Mouse (Mus musculus): Measurements from ENCODE around the gene Acox1. TPM values are rescaled to one million over a fixed set of nuclear protein-coding genes. Genes with fewer than 3 reads are reported as not detected.
A peak's percentile ranks its signal among the peaks of the same experiment; 100 is the strongest.

Gene Acox1
- total RNA-seq (2022) = 100 to 1,000 TPM; 199 to 220 (median 213) TPM

DNA sequence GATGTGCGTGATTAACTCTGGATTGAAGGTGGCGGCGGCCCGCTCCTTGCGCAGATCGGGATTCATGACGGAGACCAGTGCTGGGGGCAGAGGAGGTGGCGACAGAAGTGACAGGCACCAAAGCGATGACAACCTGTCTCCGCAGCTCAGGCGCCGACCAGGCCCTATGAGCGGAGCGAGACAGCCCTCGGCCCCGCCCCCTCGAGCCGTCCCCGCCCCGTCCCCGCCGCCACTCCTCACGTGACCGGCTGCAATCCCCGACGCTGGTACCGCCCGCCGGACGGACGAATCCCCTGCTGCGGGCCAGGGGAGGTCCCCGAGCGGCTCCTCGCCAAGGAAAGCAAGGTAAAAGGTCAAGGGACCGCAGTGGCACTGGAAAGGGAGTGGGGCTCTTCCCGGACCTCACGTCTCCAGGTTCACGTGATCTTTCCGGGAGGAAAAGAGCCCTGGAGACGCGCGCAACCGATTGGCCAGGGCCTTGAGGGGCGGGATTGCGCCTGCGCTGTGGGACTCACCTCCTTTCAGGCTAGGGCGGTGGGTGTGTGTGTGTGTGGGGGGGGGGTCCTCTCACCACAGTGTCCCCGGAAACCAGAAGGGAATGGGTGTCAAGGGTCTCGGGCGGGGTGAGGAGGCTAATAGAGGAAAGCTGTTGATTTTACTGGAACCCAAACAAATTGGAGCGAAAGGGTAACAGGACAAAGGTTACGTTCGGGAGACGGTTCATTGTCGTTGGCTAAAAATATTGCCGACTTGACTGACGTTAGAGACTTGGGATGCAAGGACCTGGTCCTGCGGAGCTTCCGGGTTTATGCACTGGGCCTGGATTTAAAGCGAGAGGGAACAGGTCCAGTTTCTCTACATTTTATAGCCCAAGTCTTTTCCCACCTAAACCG is at the start of gene Acox1, which contains the start of gene Ten1:
Gene Acox1 (minus strand): TSS at position 407 of the 893 bp plus-strand sequence.
Gene Ten1 (plus strand): TSS at position 217 of the 893 bp plus-strand sequence.
- DNase-seq (ENCODE audit: low spot score) = peak; percentile 99

DNA sequence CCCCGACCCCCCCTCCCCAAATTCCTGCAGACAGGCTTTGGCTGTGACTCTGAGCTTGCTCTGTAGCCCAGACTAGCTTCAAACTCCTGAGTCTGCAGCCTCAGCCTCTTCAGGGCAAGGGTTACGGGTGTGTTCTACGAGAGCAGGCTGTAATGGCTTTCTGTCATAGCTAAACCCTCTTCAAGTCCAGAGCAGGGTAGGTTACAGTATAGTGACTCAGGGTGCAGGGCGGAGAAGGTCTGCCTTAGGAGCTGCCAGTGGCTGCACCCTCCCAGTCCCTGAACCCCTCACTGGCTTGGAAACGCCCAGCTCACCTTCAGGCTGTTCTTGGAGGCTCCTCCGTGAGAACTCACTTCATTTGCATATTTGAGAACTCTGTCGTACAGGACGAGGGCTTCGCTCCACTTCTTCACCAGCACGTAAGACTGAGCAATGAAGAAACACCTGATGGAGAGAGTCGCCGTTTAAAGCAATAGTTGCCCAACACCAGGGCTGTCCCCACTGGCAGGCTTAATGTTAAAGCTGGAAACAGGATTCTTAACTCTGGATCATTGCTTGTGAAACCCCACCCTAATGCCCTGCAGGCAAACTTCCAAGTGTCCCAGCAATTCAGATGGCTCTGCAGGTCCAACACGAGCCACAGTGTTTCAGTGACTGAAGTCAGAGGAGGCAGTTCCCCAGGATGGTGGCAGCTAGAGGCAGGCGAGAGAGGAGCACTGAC is 48.8 kb upstream of the Acox1 start:
- no peak for DNase-seq (ENCODE audit: low spot score)

DNA sequence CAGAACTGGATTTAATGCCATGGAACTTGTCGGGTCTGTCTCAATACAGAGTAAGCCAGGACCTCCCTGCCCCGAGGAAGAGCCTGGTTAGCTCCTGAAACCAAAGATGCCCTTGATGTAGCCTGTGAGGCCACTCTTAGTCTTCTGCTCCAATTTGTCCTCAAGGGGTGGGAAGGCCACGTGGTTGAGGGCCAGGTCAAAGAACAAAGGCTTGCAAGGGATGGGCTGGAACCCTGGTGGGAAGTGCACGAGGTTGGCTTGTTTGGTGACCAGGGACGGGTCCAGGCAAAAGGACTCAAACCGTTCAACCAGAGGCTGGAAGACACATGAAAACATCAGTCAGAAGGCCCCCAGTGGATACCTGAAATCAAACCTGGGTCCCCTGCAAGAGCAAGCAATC is 46.8 kb upstream of the Acox1 start:
- no peak for DNase-seq (ENCODE audit: low spot score)

DNA sequence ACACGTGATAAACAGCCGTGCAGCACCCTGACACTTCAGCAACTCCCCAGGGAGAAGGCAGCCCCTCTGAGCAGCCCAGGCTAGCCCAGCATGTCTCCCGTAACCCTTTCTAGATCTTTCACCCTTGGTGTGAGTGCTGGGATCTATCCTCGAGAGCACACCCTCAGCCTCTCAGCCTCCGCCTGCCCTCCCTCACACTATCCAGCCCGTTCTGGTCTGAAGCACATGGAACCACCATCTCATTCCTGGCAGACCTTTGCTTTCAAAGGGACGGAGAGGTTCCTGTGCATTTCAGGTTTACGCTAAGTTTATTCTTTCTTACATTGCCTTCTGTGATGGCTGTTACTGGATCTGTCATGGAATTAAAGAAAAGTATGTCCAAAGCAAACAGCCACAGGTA is 45.7 kb upstream of the Acox1 start:
- DNase-seq (ENCODE audit: low spot score) = no peak

DNA sequence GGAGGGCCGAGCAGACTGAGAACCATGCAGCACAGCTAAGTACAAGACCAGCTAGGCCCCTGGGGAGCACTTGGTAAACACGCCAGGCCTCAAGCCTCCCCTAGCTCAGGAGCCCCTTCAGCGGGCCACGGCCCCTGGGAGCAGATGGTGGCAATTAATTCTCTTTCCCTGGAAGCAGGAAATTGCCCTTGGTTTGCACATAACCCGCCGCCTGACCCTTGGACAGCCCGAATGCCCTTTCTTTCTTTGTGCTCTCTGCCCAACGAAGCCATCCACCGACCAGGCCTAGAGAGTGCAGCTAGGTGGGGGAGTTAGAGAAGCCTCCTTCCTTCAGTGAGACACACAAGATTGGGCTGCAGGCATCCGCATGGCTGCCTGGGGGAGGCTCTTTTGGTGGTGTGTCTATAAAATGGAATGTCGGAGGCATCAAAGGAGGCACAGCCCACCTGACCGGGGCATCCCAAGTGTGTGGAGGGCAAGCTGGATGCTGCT is 42.9 kb upstream of the Acox1 start:
- no peak for DNase-seq (ENCODE audit: low spot score)

DNA sequence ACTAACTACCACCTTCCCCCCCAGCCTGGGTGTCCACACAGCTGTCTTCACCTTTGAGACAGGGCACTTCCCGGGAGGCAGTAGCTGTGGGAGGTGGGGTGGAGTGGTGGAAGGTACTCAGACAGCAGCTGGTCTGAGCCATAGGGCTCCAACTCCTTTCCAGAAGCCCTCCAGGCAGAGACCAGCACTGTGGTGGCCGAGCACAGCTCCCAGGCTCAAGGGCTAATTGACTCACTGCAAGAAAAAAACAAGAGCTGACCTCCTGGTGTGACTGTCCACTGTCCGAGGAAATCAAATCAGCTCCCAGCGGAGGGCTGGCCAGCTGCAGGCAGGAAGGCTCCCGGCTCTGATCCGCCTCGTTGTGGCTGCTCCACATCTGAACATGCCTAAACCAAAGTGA is 41.0 kb upstream of the Acox1 start:
- DNase-seq (ENCODE audit: low spot score) = no peak

DNA sequence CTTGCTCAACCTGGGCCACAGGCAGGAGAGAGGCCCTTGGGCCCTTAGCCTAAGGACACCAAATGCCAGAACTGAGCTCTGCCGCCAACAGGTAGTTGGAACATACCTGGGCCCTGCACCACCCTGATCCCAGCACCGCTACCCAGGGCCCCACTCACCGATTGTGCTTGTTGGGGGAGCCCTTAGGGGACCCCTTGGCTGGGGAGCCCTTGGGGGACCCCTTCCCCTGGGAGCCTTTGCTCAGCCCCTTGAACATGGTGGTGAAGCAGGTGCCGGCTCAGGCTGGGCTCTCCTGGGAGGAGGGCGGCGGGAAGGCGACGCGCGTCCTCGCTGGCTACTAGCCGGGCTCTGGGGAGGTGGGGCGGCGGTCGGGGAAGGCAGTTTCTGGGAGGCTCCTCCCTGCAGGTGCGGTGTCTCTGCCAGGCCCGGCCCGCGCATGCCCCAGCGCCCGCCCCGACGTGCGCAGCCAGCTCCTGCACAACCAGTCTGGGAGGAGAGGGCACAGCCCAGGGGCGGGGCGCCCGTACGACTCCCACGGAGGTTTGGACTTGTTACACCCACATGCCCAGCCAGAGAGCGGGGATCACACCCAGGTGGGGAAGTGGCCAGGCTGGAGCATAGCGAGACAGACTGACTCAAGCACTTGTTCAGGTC is 39.0 kb upstream of the Acox1 start, which contains the start of gene Evpl:
Gene Evpl (minus strand): TSS at position 336 of the 654 bp plus-strand sequence.
- no peak for DNase-seq (ENCODE audit: low spot score)

DNA sequence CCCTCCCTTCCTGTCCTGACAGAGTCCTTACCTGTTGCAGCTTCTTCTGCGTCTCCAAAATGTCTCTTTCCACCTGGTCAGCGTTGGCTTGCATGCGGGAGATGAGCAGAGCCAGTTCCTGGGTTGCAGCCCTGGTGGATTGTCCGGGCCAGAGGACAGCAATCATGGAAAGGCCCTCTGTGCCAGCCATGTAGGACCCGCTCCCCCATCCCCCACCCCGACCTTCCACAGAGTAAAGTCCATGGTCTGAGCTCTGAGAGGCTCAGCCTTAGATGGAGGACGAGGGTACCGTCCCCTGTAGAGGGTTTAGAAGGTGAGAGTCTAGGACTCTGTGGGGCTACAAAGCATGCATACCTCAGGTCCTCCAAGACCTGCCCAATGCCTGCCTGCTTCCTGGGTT is 36.1 kb upstream of the Acox1 start:
- DNase-seq (ENCODE audit: low spot score) = no peak

DNA sequence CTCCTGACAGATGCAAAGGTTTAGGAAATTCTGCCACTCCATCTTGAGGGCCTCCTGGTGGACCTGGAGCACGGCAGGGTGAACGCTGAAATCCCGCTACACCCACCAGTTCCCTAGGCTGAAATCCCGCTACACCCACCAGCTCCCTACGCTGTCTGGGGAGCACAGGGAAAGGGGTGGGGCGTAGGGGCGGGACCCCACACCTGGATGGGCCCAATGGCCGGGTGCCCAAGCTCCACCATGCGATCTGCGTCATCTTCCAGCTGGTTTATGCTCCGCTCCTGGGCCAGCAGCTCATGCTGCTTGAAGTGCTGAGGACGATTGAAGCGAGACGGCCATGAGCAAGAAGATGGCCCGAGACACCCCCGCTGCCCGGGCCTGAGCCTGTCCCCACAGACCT is 33.6 kb upstream of the Acox1 start:
- no peak for DNase-seq (ENCODE audit: low spot score)

DNA sequence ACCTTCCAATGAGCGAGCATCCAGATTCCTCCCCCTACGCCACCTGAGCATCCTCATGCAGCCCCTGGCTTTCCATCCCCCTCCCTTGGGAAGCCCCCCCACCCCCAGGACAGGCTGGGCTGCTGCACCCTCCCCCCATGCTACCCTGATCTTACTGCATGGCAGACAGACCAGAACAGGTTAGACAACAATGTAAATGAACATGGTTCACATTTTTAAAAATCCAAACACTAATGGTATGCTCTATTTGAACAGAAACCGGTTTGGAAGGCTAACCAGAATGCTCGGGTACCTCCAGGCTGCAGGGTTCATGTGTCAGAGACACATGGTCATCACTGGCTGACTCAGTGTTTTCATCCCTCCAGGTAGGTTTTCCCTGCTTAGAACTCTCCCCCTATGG is 29.9 kb upstream of the Acox1 start:
- DNase-seq (ENCODE audit: low spot score) = no peak

DNA sequence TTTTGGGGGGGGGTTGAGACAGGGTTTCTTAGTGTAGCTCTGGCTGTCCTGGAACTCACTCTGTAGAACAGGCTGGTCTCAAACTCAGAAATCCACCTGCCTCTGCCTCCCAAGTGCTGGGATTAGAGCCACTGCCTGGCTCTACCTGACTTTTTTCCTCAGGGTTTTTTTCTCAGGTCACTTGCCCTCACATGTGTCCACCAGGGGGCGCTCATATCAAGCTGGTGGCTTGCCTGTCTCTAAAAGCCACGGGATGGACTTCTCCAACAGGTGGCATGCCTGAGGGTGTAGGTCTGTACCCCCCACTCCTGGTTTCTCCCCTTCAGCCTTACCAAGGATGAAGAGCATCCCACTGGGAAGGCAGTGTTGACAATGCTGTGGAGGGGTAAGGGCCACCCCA is 27.6 kb upstream of the Acox1 start:
- DNase-seq (ENCODE audit: low spot score) = peak; percentile 76

DNA sequence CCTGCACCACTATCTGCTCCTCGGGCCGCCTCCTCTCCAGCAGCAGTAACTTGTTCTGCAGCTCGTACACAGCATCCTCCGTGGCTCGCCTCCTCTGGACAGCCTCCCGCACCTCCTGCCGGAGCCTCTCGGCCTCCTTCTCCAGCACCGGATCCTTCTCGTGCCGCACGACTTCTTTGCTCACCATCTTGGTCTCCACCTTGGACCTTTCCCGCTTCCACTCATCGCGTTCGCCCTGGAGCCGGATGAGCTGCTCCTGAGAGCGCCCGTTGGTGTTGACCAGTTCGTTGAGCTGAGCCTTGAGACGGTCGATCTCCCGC is 23.9 kb upstream of the Acox1 start:
- DNase-seq (ENCODE audit: low spot score) = no peak

DNA sequence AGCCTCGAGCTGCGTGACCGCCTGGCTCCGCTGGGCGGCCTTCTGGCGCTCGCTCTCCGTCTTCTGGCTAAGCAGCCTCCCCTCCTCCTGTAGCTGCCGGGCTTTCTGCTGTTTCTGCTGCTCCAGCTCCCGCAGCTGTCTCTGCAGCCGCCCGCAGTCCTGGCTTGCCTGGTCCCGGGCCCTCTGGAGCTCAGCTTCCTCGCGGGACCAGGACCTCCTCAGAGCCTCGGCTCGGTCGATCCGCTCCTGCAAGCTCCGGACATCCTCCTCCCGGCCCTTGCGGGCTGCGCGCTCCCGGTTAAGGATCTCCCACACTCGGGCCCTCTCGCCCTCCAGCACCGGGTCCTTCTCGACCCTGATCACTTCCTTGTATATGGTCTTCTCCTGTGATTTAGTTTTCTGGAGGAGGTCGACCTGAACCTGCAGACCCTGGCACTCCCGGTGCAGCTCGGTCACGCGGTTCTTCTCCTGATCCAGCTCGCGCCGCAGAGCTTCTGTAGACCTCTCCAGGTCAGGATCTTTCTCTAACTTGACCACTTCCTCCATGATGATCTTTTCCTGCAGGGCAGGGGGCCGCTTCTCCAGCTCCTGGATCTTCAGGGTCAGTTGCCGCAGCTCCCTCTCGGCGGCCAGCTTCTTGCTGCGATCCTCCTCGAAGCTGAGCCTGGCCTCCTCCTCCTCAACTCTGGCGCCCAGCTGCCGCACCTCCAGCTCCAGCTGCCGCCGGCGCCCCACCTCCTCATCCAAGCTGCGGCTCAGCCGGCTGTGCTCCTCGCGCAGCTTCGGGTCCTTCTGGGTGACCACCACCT is 23.3 kb upstream of the Acox1 start:
- DNase-seq (ENCODE audit: low spot score) = no peak

DNA sequence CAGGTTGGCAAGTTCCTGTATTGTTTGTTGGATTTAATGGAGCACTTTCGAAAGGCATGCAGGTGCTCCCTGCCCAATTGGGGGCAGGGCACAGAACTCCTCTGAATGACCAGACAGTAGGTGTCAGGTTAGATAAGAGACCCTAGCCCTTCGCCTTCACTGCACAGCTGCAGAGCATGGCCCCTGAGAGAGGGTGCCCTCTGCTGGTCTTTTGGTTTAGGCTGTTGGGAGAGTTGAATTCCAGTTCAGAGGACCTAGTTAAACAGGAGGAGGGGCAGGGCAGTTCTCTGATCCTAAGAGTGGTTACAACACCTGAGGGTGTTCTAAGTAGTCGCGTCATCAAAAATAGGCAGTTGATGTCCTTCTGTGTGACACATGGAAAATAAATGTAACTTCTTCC is 21.0 kb upstream of the Acox1 start:
- DNase-seq (ENCODE audit: low spot score) = peak; percentile 62

DNA sequence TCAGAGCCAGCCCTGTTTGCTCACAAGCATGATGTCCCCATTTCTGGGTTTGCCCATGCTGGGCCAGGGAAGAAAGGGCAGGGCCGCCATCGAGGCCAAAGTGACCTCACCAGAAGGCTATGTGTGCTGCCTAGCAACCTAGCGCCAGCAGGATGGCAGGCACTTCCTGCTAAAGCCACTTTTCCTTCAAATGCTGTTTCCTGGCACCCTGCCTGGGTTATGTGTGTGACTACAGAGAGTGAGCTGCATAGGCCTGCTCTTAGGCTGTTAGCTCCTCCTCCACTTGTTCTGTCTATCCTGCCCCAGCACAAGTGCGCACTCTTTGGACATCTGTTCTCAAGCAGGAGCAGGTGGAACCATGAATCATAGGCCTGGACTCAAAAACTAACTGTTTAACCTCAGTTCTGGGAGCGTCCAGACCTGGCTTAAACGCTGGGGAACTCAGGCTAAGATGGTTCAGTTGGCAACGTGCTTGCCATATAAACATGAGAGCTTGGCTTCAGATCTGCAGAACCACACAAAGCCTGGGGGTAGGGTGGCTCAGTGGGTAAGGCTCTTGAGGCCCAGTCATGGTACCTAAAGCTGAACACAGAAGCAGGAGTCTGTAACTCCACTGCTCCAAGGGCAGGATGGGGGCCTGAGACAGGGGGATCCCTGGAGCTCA is 20.0 kb upstream of the Acox1 start:
- peak; percentile 87 for DNase-seq (ENCODE audit: low spot score)

DNA sequence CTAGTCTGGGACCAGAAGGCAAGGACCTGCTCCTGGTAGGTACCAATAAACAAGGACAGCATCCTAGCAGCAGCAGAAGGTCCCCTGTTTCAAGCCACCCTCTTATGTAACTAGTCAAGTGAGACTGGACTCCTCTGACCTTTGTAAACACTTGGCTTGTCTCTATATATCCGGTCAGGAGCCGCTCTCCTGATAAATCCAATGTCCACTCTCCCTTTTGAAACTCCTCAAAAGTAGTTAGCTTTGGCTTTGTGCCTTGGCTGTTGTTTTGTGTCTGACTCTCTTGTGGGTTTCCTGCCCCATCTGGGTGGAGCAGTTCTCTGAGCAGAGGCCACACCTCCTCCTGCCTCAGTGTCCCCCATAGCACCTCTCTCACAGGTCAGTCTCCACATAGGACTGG is 19.4 kb upstream of the Acox1 start:
- DNase-seq (ENCODE audit: low spot score) = peak; percentile 72

DNA sequence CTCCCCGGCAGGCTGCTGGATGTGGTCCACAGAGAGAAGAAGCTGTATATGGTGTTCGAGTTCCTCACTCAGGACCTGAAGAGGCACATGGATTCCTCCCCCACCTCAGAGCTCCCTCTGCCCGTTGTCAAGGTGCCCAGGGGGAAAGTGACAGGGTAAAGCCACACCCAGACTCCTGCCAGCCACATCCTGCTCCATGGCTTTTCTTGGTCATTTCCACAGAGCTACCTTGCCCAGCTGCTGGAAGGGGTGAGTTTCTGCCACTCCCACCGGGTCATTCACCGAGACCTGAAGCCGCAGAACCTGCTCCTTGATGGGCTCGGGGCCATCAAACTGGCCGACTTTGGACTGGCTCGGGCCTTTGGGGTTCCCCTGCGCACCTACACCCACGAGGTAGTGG is 17.7 kb upstream of the Acox1 start:
- no peak for DNase-seq (ENCODE audit: low spot score)

DNA sequence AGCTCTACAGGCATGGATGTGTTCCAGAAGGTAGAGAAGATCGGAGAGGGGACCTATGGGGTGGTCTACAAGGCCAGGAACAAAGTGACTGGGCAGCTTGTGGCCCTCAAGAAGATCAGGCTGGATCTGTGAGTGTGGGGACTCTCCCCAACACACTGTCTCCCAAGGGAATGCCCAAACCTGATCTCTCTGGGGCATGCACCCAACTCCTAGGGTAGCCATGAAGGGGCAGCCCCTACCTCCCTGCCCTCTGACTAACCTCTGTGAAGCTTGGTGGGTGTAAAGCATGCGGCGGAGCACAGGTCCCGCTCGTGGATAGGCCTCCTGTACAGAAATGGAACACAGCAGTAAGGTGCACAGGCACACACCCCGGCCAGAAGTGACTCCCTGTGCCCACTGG is 17.1 kb upstream of the Acox1 start:
- DNase-seq (ENCODE audit: low spot score) = no peak

DNA sequence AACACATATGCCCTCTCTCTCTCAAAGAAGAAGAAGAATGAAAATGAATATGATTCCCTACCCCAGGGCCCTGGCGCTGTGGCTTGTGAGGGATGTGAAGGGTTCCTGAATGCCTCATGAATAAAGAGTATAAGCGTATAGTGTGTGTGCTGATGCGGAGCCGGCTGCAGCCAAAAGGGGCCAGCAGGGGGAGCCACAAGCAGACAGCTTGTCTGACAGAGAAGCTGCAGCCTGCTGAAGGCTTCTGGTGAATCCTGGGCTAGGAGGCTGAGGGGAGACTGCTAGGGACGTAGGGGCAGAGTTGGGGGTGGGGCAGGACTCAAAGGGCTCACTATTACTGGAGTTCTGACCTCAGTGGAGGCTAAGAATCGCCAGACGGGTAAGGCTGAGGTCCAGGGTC is 16.3 kb upstream of the Acox1 start:
- DNase-seq (ENCODE audit: low spot score) = no peak

DNA sequence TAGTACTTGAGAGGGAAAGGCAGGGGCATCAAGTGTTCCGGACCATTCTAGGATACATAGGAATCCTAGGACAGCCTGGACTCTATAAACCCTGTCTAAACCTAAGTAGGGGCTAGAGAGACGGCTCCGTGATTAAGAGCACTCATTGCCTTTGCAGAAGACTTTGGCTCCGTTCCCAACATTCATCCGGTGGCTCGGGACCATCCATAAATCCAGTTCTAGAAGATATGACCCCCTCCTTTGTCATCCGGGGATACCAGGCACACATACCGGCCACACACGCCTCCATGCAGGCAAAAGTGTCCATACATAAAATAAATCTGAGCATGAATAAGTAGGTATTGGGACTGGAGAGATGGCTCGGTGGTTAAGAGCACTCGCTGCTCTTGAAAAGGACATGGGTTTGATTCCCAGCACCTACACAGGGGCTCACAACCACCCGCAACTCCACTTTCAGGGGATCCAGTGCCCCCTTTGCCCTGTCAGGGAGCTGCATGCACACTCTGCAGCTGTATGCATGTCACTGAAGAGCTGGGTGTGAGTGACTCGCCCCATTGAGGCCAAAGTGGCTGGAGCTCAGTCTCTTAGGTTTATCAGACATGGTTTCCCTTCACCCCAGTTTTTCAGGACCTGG is 15.1 kb upstream of the Acox1 start:
- no peak for DNase-seq (ENCODE audit: low spot score)
